Comparison of ENCODE assay signal across 8 mouse cellular contexts in the genomic region with DNA sequence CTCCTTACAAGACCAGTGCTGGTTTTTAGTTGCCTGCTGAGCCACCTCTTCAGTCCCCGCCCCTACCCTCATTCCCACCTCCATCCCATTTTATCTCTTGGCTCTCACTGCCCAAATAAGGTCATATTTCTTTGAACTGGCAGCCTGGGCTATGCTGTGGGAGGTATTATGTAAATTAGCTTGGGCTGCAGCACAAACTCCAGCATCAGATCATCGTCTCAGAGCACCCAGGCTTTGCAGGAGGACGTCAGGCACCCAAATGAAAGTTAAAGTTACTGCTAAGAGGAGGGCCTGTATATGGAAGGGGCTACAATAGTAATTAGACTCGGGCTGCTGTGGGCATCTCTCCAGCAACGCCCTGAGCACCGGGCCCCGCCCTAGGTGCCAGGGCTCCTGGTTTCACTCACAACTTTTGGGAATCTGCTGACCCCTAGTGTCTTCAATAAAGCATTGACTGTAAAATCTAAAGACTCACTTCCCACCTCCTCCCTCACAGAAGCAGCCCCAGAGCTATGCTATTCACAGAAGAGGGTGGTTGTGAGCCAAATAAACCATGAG.
DNase-seq lines count a peak whose midpoint lies in the region; ATAC-seq and TF ChIP-seq lines count a peak whose summit lies in the region.

No protein-coding gene starts in this region.

- TF ChIP-seq CTCF in spleen, adult 2 months (IDR thresholded peaks at IDR 0.05; ENCODE audit: extremely low read depth, insufficient read depth, insufficient read length, insufficient replicate concordance): no peak

- H3K4me3 ChIP-seq in spleen, adult 2 months (ENCODE audit: extremely low read depth, insufficient read depth, insufficient read length): peak overlapping the region; percentile 44; the same call in 1 of the 2 replicates
- no peak overlapping the region; the same call in 1 of the 2 replicates for H3K4me3 ChIP-seq in intestine, embryonic 15.5 days (replicated peaks)

- no peak overlapping the region for H3K9ac ChIP-seq in intestine, embryonic 15.5 days

- peak overlapping the region; percentile 51 for H3K4me2 ChIP-seq in intestine, embryonic 15.5 days (replicated peaks)

- no peak for DNase-seq in spleen, adult 2 months (ENCODE audit: low read depth in 1 of 2, low spot score in 2 of 2)
- no peak for DNase-seq in spleen, adult 18-20 months
- peak; percentile 54 for DNase-seq in embryo, embryonic 11.5 days (ENCODE audit: low read depth, low spot score)
- peak; percentile 16 to 49 for DNase-seq in gastrocnemius, postnatal 36 days
- DNase-seq in left cerebral cortex, adult 9 months (ENCODE audit: low spot score in 2 of 2): peak; percentile 59 to 71
- peak; percentile 51 to 52 for DNase-seq in right cerebral cortex, postnatal 36 days (ENCODE audit: low spot score in 2 of 2)

- 9% methylated on average over 7 of the region's 7 CpGs for WGBS in spleen, adult 2 months
- WGBS in intestine, embryonic 15.5 days: 12% methylated on average over 7 of the region's 7 CpGs

- no peaks in the 10 kb centered on the region for H3K27me3 ChIP-seq in spleen, adult 2 months (ENCODE audit: control insufficient read depth, insufficient read depth, low read length)
- no peaks in the 10 kb centered on the region for H3K27me3 ChIP-seq in intestine, embryonic 15.5 days (replicated peaks)

- no peaks in the 10 kb centered on the region for H3K36me3 ChIP-seq in spleen, adult 2 months (ENCODE audit: control insufficient read depth, insufficient read depth, low read length)
- no peaks in the 10 kb centered on the region for H3K36me3 ChIP-seq in intestine, embryonic 15.5 days

- H3K4me1 ChIP-seq in spleen, adult 2 months (ENCODE audit: control insufficient read depth, insufficient read depth, insufficient read length): no peaks in the 10 kb centered on the region; the same call in 1 of the 2 replicates
- no peaks in the 10 kb centered on the region for H3K4me1 ChIP-seq in intestine, embryonic 15.5 days (replicated peaks)

- H3K9me3 ChIP-seq in intestine, embryonic 15.5 days: no peaks in the 10 kb centered on the region

- intact Hi-C loops in gastrocnemius, postnatal 36 days (cut with DNase I): no loop called here

- no peak overlapping the region for H3K27ac ChIP-seq in spleen, adult 2 months (ENCODE audit: insufficient read depth, low read length)
- no peak overlapping the region for H3K27ac ChIP-seq in intestine, embryonic 15.5 days

- no peak for TF ChIP-seq POLR2A in spleen, adult 2 months (IDR thresholded peaks at IDR 0.05; ENCODE audit: low read depth, low read length)

- peak; percentile 79 for ATAC-seq in intestine, embryonic 15.5 days
- ATAC-seq in megakaryocyte, adult 5-6 weeks (ENCODE audit: poor library complexity, severe bottlenecking): peak; percentile 86

Comparison
In these comparisons a context has a peak if more than half of its experiments do, and no peak if none do; other contexts are left out.
1. DNase-seq: peak in embryo, embryonic 11.5 days (single experiment), gastrocnemius, postnatal 36 days (2 of 2), left cerebral cortex, adult 9 months (2 of 2) and right cerebral cortex, postnatal 36 days (2 of 2); none in spleen, adult 2 months (0 of 2) and spleen, adult 18-20 months (0 of 2).